Mouse (Mus musculus) stomach, embryonic 15.5 days (tissue): ENCODE results near the gene L3hypdh. TPM values are rescaled to one million over a fixed set of nuclear protein-coding genes. Genes with fewer than 3 reads are reported as not detected.
A peak's percentile ranks its signal among the peaks of the same experiment; 100 is the strongest.
"Not testable (repeated sequence)": the region's sequence is repeated elsewhere in the genome, so short reads cannot be mapped to it uniquely, and the experiment has no call there.

Experiments
- ATAC-seq: fragments of 200-750 bp; cut with Nextera tagmentation; 2 replicates; pipeline ENCODE4 v1.8.0; 2017; ENCODE audit warnings: low read depth, moderate number of reproducible peaks, moderate TSS enrichment; ENCODE audit not compliant: insufficient read depth, low FRiP score
- H3K27ac ChIP-seq: fragments of 300-500 bp; sonication (generic); 2 replicates; pipeline ENCODE4 v1.5.1; 2015; ENCODE audit warnings: mild to moderate bottlenecking, inconsistent platforms
- H3K27me3 ChIP-seq: fragments of 300-500 bp; sonication (generic); replicated peaks from 2 replicates; pipeline ENCODE4 v1.6.1; 2015; ENCODE audit warnings: inconsistent platforms
- H3K36me3 ChIP-seq: fragments of 300-500 bp; sonication (generic); 2 replicates; pipeline ENCODE4 v1.6.1; 2015; ENCODE audit warnings: inconsistent platforms
- H3K4me1 ChIP-seq: fragments of 300-500 bp; sonication (generic); 2 replicates; pipeline ENCODE4 v1.6.1; 2015; ENCODE audit warnings: inconsistent platforms
- H3K4me2 ChIP-seq: fragments of 300-500 bp; sonication (generic); 2 replicates; pipeline ENCODE4 v1.6.1; 2015; ENCODE audit warnings: mild to moderate bottlenecking, inconsistent platforms
- H3K4me3 ChIP-seq: fragments of 300-500 bp; sonication (generic); replicated peaks from 2 replicates; pipeline ENCODE4 v1.5.1; 2015; ENCODE audit warnings: inconsistent platforms
- H3K9ac ChIP-seq: fragments of 300-500 bp; sonication (generic); 2 replicates; pipeline ENCODE4 v1.6.1; 2015; ENCODE audit warnings: inconsistent platforms
- H3K9me3 ChIP-seq: fragments of 300-500 bp; sonication (generic); 2 replicates; pipeline ENCODE4 v1.6.1; 2016; ENCODE audit warnings: inconsistent platforms
- whole genome bisulfite sequencing: fragments of 180-500 bp; shearing (Covaris S2); methylation state at CpG from one replicate; pipeline ENCODE4 v1.1.7; 2015; 5-methylcytosine and 5-hydroxymethylcytosine counted together
- polyA plus RNA-seq: library from polyadenylated mRNA; unstranded; fragments of >200 nt; fragmentation: Nextera tagmentation; extraction: Ambion mirVana; gene quantifications from 2 replicates; pipeline ENCODE4 v1.2.1, GENCODE M21; 2015

The L3hypdh gene
- polyA plus RNA-seq, 1 experiment from 2014 or later, result 16.4 TPM

- no peaks in the 10 kb centered on the region for H3K36me3 ChIP-seq
- no peaks in the 10 kb centered on the region for H3K27me3 ChIP-seq
- H3K4me3 ChIP-seq, result no peak overlapping the region
- no peak for ATAC-seq
- no peak overlapping the region for H3K4me2 ChIP-seq
- no peaks in the 10 kb centered on the region for H3K9me3 ChIP-seq
- H3K4me1 ChIP-seq, result no peaks in the 10 kb centered on the region
- H3K9ac ChIP-seq, result no peak overlapping the region
- H3K27ac ChIP-seq, result no peak overlapping the region
- 86% methylated on average over 4 of the region's 4 CpGs for WGBS
Observed at GRCm38 (mm10) chr12:72050821-72051220, 34.4 kb downstream of the L3hypdh start.

GRCm38 (mm10) chr12:72050156-72050555, 35.1 kb downstream of the L3hypdh start:
- not testable (repeated sequence) for H3K27ac ChIP-seq, H3K4me2 ChIP-seq, H3K36me3 ChIP-seq, H3K9me3 ChIP-seq, ATAC-seq, H3K4me1 ChIP-seq, H3K9ac ChIP-seq, H3K27me3 ChIP-seq, H3K4me3 ChIP-seq
- 88% methylated on average over 5 of the region's 5 CpGs for WGBS

GRCm38 (mm10) chr12:72047513-72047912, 37.7 kb downstream of the L3hypdh start:
- no peak overlapping the region for H3K4me3 ChIP-seq
- H3K4me2 ChIP-seq, result no peak overlapping the region
- WGBS, result 2% methylated on average over 2 of the region's 2 CpGs
- no peak overlapping the region for H3K27ac ChIP-seq
- no peaks in the 10 kb centered on the region for H3K4me1 ChIP-seq
- ATAC-seq, result no peak
- H3K9me3 ChIP-seq, result no peaks in the 10 kb centered on the region
- H3K27me3 ChIP-seq, result no peaks in the 10 kb centered on the region
- no peak overlapping the region for H3K9ac ChIP-seq
- H3K36me3 ChIP-seq, result no peaks in the 10 kb centered on the region

- no peaks in the 10 kb centered on the region for H3K4me1 ChIP-seq
Observed at GRCm38 (mm10) chr12:72041238-72041637, 44.0 kb downstream of the L3hypdh start.

GRCm38 (mm10) chr12:72039501-72039900, 45.7 kb downstream of the L3hypdh start:
- Histone ChIP-seq H3K9me3 (no peaks in the 10 kb centered on the region), H3K9ac (no peak overlapping the region), H3K27ac (no peak overlapping the region), H3K4me1 (no peaks in the 10 kb centered on the region), H3K4me2 (no peak overlapping the region), H3K36me3 (no peaks in the 10 kb centered on the region), H3K27me3 (no peaks in the 10 kb centered on the region), H3K4me3 (no peak overlapping the region)
- ATAC-seq, result no peak
- 52% methylated on average over 8 of the region's 8 CpGs for WGBS

More at GRCm38 (mm10) chr12:72041238-72041637, 44.0 kb downstream of the L3hypdh start:
- no peaks in the 10 kb centered on the region for H3K36me3 ChIP-seq
- H3K27ac ChIP-seq, result no peak overlapping the region
- ATAC-seq, result no peak
- no peak overlapping the region for H3K9ac ChIP-seq
- 93% methylated on average over 3 of the region's 3 CpGs for WGBS
- H3K27me3 ChIP-seq, result no peaks in the 10 kb centered on the region
- H3K4me3 ChIP-seq, result no peak overlapping the region
- no peaks in the 10 kb centered on the region for H3K9me3 ChIP-seq
- H3K4me2 ChIP-seq, result no peak overlapping the region

GRCm38 (mm10) chr12:72038866-72039265, 46.4 kb downstream of the L3hypdh start:
- H3K4me2 ChIP-seq, result no peak overlapping the region
- H3K9ac ChIP-seq, result no peak overlapping the region
- H3K9me3 ChIP-seq, result no peaks in the 10 kb centered on the region
- no peak for ATAC-seq
- H3K4me1 ChIP-seq, result no peaks in the 10 kb centered on the region
- no peak overlapping the region for H3K27ac ChIP-seq
- H3K27me3 ChIP-seq, result no peaks in the 10 kb centered on the region
- H3K36me3 ChIP-seq, result no peaks in the 10 kb centered on the region
- 58% methylated on average over 2 of the region's 2 CpGs for WGBS
- H3K4me3 ChIP-seq, result no peak overlapping the region

GRCm38 (mm10) chr12:72037049-72037448, 48.2 kb downstream of the L3hypdh start:
- WGBS, result 75% methylated on average over 6 of the region's 6 CpGs
- ATAC-seq, result no peak
- Histone ChIP-seq H3K4me3 (no peak overlapping the region), H3K27me3 (no peaks in the 10 kb centered on the region), H3K36me3 (no peaks in the 10 kb centered on the region), H3K4me2 (no peak overlapping the region), H3K9me3 (no peaks in the 10 kb centered on the region), H3K4me1 (no peaks in the 10 kb centered on the region), H3K27ac (no peak overlapping the region), H3K9ac (no peak overlapping the region)

GRCm38 (mm10) chr12:72036097-72036661, 49.1 kb downstream of the L3hypdh start:
- H3K9me3 ChIP-seq, result no peaks in the 10 kb centered on the region
- no peak overlapping the region for H3K4me2 ChIP-seq
- no peak overlapping the region for H3K4me3 ChIP-seq
- H3K9ac ChIP-seq, result no peak overlapping the region
- 52% methylated on average over 9 of the region's 9 CpGs for WGBS
- H3K36me3 ChIP-seq, result no peaks in the 10 kb centered on the region
- H3K4me1 ChIP-seq, result no peaks in the 10 kb centered on the region
- H3K27ac ChIP-seq, result no peak overlapping the region; the same call in 1 of the 2 replicates
- ATAC-seq, result peak; percentile 39; the same call in 1 of the 2 replicates
- H3K27me3 ChIP-seq, result no peaks in the 10 kb centered on the region

- Histone ChIP-seq H3K9ac (no peak overlapping the region), H3K27me3 (no peaks in the 10 kb centered on the region), H3K4me2 (no peak overlapping the region), H3K36me3 (no peaks in the 10 kb centered on the region), H3K4me1 (no peaks in the 10 kb centered on the region), H3K27ac (no peak overlapping the region), H3K4me3 (no peak overlapping the region), H3K9me3 (no peaks in the 10 kb centered on the region)
- 80% methylated on average over 6 of the region's 6 CpGs for WGBS
- ATAC-seq, result no peak
Observed at GRCm38 (mm10) chr12:72031794-72032193, 53.4 kb downstream of the L3hypdh start.

- no peaks in the 10 kb centered on the region for H3K36me3 ChIP-seq
- no peaks in the 10 kb centered on the region for H3K27me3 ChIP-seq
- H3K4me2 ChIP-seq, result no peak overlapping the region
- no peak overlapping the region for H3K9ac ChIP-seq
- no peak for ATAC-seq
- H3K4me1 ChIP-seq, result no peaks in the 10 kb centered on the region
- no peak overlapping the region for H3K4me3 ChIP-seq
- H3K27ac ChIP-seq, result no peak overlapping the region
- 82% methylated on average over 5 of the region's 5 CpGs for WGBS
- H3K9me3 ChIP-seq, result no peaks in the 10 kb centered on the region
Observed at GRCm38 (mm10) chr12:72031171-72031570, 54.1 kb downstream of the L3hypdh start.

GRCm38 (mm10) chr12:72025275-72025795, 59.9 kb downstream of the L3hypdh start:
- Histone ChIP-seq H3K9me3 (no peaks in the 10 kb centered on the region), H3K4me2 (no peak overlapping the region), H3K9ac (no peak overlapping the region), H3K4me3 (no peak overlapping the region), H3K4me1 (no peaks in the 10 kb centered on the region), H3K36me3 (no peaks in the 10 kb centered on the region), H3K27ac (no peak overlapping the region), H3K27me3 (no peaks in the 10 kb centered on the region)
- 44% methylated on average over 6 of the region's 6 CpGs for WGBS
- ATAC-seq, result no peak

GRCm38 (mm10) chr12:72023572-72023971, 61.7 kb downstream of the L3hypdh start:
- Histone ChIP-seq H3K36me3 (no peaks in the 10 kb centered on the region), H3K4me3 (no peak overlapping the region), H3K27me3 (no peaks in the 10 kb centered on the region), H3K9me3 (no peaks in the 10 kb centered on the region), H3K4me2 (no peak overlapping the region), H3K4me1 (no peaks in the 10 kb centered on the region), H3K9ac (no peak overlapping the region), H3K27ac (no peak overlapping the region)
- no peak for ATAC-seq
- WGBS, result 96% methylated on average over 5 of the region's 5 CpGs
